Mouse (Mus musculus) forebrain, embryonic 11.5 days (tissue): ENCODE data around the gene Rap1b. TPM values are rescaled to one million over a fixed set of nuclear protein-coding genes. Genes with fewer than 3 reads are reported as not detected.

ENCODE experiments used
- ATAC-seq: fragments of 200-750 bp; cut with Nextera tagmentation; replicated peaks from 2 replicates; pipeline ENCODE4 v1.8.0; 2017; ENCODE audit warnings: moderate TSS enrichment; ENCODE audit not compliant: low FRiP score
- DNase-seq: peaks from one replicate; pipeline ENCODE4 v3.0.0-alpha.2; 2017; ENCODE audit warnings: low spot score
- H3K27ac ChIP-seq: fragments of 300-500 bp; sonication (generic); 2 replicates; pipeline ENCODE4 v1.5.1; 2014; ENCODE audit warnings: low read depth, low read length
- H3K27me3 ChIP-seq: fragments of 300-500 bp; sonication (generic); 2 replicates; pipeline ENCODE4 v1.6.1; 2014; ENCODE audit warnings: mild to moderate bottlenecking, low read length, mixed read lengths; ENCODE audit not compliant: control insufficient read depth, insufficient read depth
- H3K36me3 ChIP-seq: fragments of 300-500 bp; sonication (generic); 2 replicates; pipeline ENCODE4 v1.6.1; 2014; ENCODE audit warnings: mild to moderate bottlenecking, low read length, moderate library complexity, mixed read lengths; ENCODE audit not compliant: control insufficient read depth, insufficient read depth
- H3K4me1 ChIP-seq: fragments of 300-500 bp; sonication (generic); replicated peaks from 2 replicates; pipeline ENCODE4 v1.6.1; 2014; ENCODE audit warnings: low read length, mixed read lengths; ENCODE audit not compliant: control insufficient read depth, insufficient read depth
- H3K4me2 ChIP-seq: fragments of 300-500 bp; sonication (generic); 2 replicates; pipeline ENCODE4 v1.6.1; 2014; ENCODE audit warnings: low read depth, mild to moderate bottlenecking, low read length, moderate library complexity, mixed read lengths; ENCODE audit not compliant: severe bottlenecking
- H3K4me3 ChIP-seq: fragments of 300-500 bp; sonication (generic); 2 replicates; pipeline ENCODE4 v1.5.1; 2014; ENCODE audit warnings: low read depth, low read length
- H3K9ac ChIP-seq: fragments of 300-500 bp; sonication (generic); 2 replicates; pipeline ENCODE4 v1.6.1; 2014; ENCODE audit warnings: low read length
- H3K9me3 ChIP-seq: fragments of 300-500 bp; sonication (generic); 2 replicates; pipeline ENCODE4 v1.6.1; 2016; ENCODE audit warnings: low read length, mixed read lengths; ENCODE audit not compliant: control insufficient read depth
- WGBS: fragments of 180-500 bp; shearing (Covaris S2); extraction: QIAGEN DNeasy Blood & Tissue Kit; methylation state at CpG from one replicate; pipeline ENCODE4 v1.1.7; 2014; 5-methylcytosine and 5-hydroxymethylcytosine counted together
- polyA plus RNA-seq: library from polyadenylated mRNA; unstranded; fragments of >200 nt; fragmentation: Nextera tagmentation; extraction: Ambion mirVana; gene quantifications from 2 replicates; pipeline ENCODE4 v1.2.1, GENCODE M21; 2014

Rap1b gene
- polyA plus RNA-seq, 1 experiment from 2014 or later = 156 TPM

DNA sequence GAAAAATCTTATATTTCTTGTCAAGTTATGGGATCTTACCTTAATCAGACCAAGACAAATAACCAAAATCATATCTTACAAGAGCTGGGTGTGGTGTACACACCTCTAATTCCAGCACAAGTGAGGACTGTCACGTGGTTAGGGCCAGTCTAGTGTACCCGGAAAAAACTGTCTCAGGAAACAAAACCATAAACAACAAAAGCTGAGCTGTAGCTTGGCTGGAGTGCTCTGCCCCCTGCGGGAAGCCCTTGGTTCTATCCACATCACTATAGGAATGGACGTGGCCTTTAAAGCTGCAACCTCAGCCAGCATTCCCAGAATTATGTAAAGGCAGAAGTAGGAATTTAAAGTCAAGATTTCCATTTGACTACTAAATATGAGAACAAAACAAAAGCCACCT, 21.7 kb downstream of the Rap1b start:
- Histone ChIP-seq H3K4me1 (no peaks in the 10 kb centered on the region), H3K36me3 (no peaks in the 10 kb centered on the region; the same call in 1 of the 2 replicates), H3K9me3 (no peaks in the 10 kb centered on the region), H3K9ac (no peak overlapping the region), H3K27ac (no peak overlapping the region), H3K4me3 (no peak overlapping the region), H3K27me3 (no peaks in the 10 kb centered on the region), H3K4me2 (no peak overlapping the region)
- DNase-seq (no peak), ATAC-seq (no peak)
- 77% methylated on average over 4 of the region's 4 CpGs for WGBS

DNA sequence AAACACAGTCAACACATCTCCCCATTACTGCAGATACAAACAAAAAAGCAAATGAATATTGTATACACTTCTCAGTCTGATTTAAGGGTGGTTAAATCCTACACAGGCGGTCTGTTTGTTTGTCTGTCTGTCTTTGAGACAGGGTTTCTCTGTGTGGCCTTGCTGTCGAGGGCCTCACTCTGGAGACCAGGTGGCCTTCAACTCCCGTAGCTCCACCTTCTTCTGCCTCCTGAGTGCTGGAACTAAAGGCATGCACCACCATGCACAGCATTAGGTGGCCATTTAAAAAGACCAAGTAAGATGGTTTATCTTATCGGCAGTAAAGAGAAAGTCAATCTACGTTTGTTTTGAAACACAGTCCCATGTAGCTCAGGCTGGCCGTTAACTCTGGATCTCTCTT, 22.5 kb downstream of the Rap1b start:
- Histone ChIP-seq H3K9ac (no peak overlapping the region), H3K4me2 (no peak overlapping the region), H3K4me1 (no peaks in the 10 kb centered on the region), H3K4me3 (no peak overlapping the region), H3K27ac (no peak overlapping the region), H3K9me3 (no peaks in the 10 kb centered on the region), H3K36me3 (no peaks in the 10 kb centered on the region; the same call in 1 of the 2 replicates), H3K27me3 (no peaks in the 10 kb centered on the region)
- DNase-seq (no peak), ATAC-seq (no peak)
- WGBS = 91% methylated on average over 6 of the region's 6 CpGs

DNA sequence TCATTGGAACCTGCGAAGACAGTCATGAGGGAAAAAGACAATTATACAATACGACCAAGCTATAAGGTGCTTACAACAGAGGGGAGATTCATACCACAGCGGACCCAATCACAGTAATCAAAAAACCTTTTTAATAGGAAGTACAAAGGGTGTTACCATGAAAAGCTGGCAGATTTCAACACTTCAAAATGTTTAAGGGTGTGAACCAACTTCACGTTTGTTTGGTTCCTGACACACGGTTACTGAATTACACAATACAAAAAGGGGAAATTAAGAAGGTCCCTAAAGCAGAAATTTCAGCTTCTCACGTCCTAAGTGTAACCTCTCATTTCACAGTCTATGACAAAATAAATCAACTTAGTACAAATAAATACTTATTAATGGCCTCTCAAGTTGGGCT, 27.2 kb downstream of the Rap1b start:
- no peak overlapping the region for H3K27ac ChIP-seq
- DNase-seq = no peak
- no peaks in the 10 kb centered on the region for H3K4me1 ChIP-seq
- no peaks in the 10 kb centered on the region for H3K27me3 ChIP-seq
- peaks cover 2% of the 10 kb centered on the region; the same call in 1 of the 2 replicates for H3K36me3 ChIP-seq
- no peak overlapping the region for H3K4me3 ChIP-seq
- no peak overlapping the region for H3K9ac ChIP-seq
- no peak for ATAC-seq
- H3K4me2 ChIP-seq = no peak overlapping the region
- WGBS = 91% methylated on average over 6 of the region's 6 CpGs
- H3K9me3 ChIP-seq = no peaks in the 10 kb centered on the region

DNA sequence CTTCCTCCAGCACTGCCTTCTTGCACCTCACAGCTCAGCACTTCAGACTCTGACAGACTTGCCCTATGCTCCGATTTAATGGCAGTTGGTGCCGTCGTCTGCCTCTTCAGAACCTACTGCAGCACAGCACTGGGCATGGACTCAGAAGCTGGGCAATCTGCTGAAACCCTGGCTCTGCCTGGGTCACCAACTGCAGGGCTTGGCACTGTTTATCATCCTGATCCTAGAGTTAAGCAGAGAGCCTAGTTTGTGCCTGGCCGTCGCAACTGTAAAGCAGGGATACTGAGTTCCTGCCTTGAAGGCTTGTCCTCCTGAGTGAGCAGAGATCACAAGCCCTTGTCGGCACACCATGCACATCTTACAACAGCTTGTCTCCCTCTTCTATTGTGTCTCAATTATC, 29.1 kb downstream of the Rap1b start:
- no peak overlapping the region for H3K4me2 ChIP-seq
- no peak for DNase-seq
- peaks cover 2% of the 10 kb centered on the region; the same call in 1 of the 2 replicates for H3K36me3 ChIP-seq
- 93% methylated on average over 6 of the region's 6 CpGs for WGBS
- H3K4me3 ChIP-seq = no peak overlapping the region
- H3K4me1 ChIP-seq = no peaks in the 10 kb centered on the region
- no peak for ATAC-seq
- H3K9ac ChIP-seq = no peak overlapping the region
- H3K27ac ChIP-seq = no peak overlapping the region
- no peaks in the 10 kb centered on the region for H3K27me3 ChIP-seq
- H3K9me3 ChIP-seq = no peaks in the 10 kb centered on the region

DNA sequence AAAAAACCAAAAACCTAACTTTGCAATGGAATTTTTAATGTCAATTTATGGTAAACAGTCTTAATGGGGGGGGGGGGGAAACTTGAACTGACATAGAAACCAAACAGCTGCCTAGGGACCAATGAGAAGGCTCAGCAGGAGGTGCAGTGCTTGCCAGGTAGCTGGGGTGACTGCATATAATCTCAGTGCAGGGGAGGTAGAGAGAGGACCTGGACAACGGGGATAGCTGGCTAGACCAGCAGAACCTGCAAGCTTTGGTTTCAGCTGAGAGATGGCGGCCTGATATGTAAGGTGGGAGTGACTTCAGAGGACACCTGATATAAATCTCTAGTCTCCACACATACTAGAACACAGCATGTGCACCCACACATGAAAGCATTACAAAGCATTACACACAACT, 33.3 kb downstream of the Rap1b start:
- no peak overlapping the region for H3K9ac ChIP-seq
- ATAC-seq (no peak), DNase-seq (no peak)
- no peak overlapping the region for H3K4me2 ChIP-seq
- H3K27ac ChIP-seq = no peak overlapping the region
- H3K4me1 ChIP-seq = no peaks in the 10 kb centered on the region
- H3K27me3 ChIP-seq = no peaks in the 10 kb centered on the region
- no peak overlapping the region for H3K4me3 ChIP-seq
- peaks cover 2% of the 10 kb centered on the region; the same call in 1 of the 2 replicates for H3K36me3 ChIP-seq
- no peaks in the 10 kb centered on the region for H3K9me3 ChIP-seq
- whole genome bisulfite sequencing = 97% methylated on average over 2 of the region's 2 CpGs

DNA sequence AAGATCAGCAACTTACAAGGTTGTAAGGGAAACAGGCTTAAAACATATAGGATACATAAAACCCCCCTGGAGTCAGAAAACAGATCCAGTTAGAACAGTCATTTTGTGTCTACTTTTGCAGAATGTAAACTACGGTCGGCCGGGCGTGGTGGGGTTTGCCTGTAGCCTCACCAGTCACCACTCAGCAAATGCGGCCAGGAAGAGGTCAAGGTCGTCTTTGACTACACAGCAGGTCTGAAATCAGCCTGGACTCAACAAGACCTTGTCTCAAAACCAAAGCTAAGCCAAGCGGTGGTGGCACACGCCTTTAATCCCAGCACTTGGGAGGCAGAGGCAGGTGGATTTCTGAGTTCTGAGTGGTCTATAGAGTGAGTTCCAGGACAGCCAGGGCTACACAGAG, 34.3 kb downstream of the Rap1b start:
- ATAC-seq = no peak
- no peaks in the 10 kb centered on the region; the same call in 1 of the 2 replicates for H3K36me3 ChIP-seq

DNA sequence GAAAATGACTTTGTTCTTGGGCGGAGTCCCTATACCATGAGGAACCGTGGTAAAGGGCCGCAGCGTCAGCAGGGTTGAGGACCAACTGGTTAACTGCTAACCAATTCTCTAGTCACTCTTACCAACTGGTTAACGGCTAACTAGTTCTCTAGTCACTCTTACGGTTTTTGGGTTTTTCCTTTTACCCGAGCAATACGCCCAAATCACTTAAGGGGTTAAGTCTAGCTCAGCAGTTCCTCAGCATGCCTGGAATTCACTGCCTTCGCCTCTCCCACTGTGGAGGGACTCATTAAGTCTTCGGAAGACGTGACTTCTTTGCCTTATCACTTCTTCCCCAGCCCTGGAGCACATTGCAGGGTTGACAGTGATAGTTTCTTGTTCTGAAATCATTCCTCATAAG, 35.3 kb downstream of the Rap1b start:
- DNase-seq = no peak
- Histone ChIP-seq H3K4me2 (no peak overlapping the region), H3K4me3 (no peak overlapping the region), H3K27ac (no peak overlapping the region), H3K9ac (no peak overlapping the region), H3K9me3 (no peaks in the 10 kb centered on the region), H3K4me1 (no peaks in the 10 kb centered on the region), H3K36me3 (no peaks in the 10 kb centered on the region; the same call in 1 of the 2 replicates), H3K27me3 (no peaks in the 10 kb centered on the region)
- no peak for ATAC-seq
- 83% methylated on average over 11 of the region's 11 CpGs for WGBS

More for the DNA sequence above, 34.3 kb downstream of the Rap1b start:
- Histone ChIP-seq H3K27ac (no peak overlapping the region), H3K9me3 (no peaks in the 10 kb centered on the region), H3K9ac (no peak overlapping the region), H3K4me2 (no peak overlapping the region), H3K27me3 (no peaks in the 10 kb centered on the region), H3K4me3 (no peak overlapping the region), H3K4me1 (no peaks in the 10 kb centered on the region)
- WGBS = 95% methylated on average over 8 of the region's 8 CpGs
- no peak for DNase-seq

DNA sequence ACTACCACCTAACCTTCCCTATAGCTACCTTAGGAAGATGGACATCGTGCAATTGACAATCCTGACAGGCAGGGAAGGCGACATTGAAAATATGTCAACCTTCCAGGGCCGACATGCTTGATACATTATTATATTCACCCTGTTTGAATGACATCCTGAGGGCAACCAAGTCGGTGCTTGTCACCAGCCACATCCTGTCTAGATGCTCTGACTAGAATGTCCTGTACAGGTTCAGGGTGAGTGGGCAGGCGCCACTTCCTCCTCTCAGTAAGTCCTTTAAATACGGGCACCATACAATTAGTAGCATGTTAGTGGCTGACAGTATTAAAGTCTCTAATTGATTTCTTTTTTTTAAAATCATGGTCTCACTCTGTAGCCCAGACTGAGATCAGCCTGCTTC, 37.8 kb downstream of the Rap1b start:
- no peak overlapping the region for H3K4me2 ChIP-seq
- H3K4me1 ChIP-seq = no peaks in the 10 kb centered on the region
- no peaks in the 10 kb centered on the region for H3K27me3 ChIP-seq
- no peak overlapping the region for H3K9ac ChIP-seq
- H3K27ac ChIP-seq = no peak overlapping the region
- H3K9me3 ChIP-seq = no peaks in the 10 kb centered on the region
- no peaks in the 10 kb centered on the region; the same call in 1 of the 2 replicates for H3K36me3 ChIP-seq
- no peak overlapping the region for H3K4me3 ChIP-seq
- ATAC-seq = no peak
- no peak for DNase-seq
- WGBS = 92% methylated on average over 6 of the region's 6 CpGs

DNA sequence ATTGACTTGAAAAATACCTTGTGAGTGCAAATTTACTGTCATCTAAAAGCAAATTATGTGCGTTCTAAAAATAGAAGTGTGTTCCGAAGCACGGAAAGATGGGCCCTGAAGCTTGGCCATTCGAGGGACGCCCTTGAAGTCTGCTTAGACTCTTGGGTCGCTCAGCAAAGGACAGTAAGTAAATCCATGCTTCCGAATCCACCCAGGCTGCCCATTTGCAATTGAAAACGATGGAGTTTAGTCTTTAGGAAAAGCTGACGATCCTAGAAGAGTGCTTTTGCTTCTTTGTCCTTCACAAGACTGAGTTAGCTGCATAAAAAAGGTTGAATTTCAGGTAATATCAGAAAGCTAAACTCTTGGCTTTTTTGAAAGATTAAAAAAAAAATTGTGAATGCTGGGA, 39.9 kb downstream of the Rap1b start:
- H3K36me3 ChIP-seq = no peaks in the 10 kb centered on the region
- no peak overlapping the region for H3K27ac ChIP-seq
- no peaks in the 10 kb centered on the region for H3K4me1 ChIP-seq
- no peak overlapping the region for H3K4me2 ChIP-seq
- DNase-seq (no peak), ATAC-seq (no peak)
- H3K9ac ChIP-seq = no peak overlapping the region
- 54% methylated on average over 9 of the region's 9 CpGs for WGBS
- H3K4me3 ChIP-seq = no peak overlapping the region
- no peaks in the 10 kb centered on the region for H3K9me3 ChIP-seq
- H3K27me3 ChIP-seq = no peaks in the 10 kb centered on the region
